20 mouse cellular contexts compared by ENCODE assay signal in the genomic region with DNA sequence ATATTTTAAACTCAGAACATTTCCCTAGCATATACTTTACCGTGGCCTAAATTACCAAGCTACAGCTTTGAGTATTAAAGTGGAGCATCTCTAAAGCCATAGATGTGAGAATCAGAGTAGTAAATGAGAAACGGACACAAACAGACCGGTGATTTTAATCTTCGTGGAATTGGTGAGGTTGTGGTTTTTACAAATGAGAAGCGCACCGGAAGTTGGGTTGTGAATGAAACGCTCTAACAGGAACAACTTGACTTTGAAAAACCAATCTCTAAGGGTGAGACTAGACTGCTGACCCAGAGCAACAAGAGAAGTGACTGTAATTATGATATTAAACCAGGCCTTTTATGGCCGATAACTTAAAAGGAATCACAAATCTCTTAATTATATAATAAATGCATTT. TPM values are rescaled to one million over a fixed set of nuclear protein-coding genes. Genes with fewer than 3 reads are reported as not detected.
DNase-seq lines count a peak whose midpoint lies in the region; ATAC-seq and TF ChIP-seq lines count a peak whose summit lies in the region.
"Had no signal": no experiment of that assay in that cellular context is flagged by ENCODE, and none has a peak within 500 bp of the region (broad histone marks: within the 10 kb centered on the region; RNA-seq: fewer than 3 reads in every experiment).

No protein-coding gene starts in this region.

- H3K27ac ChIP-seq in midbrain, embryonic 11.5 days (ENCODE audit: low read depth, low read length), result no peak overlapping the region
- H3K27ac ChIP-seq in midbrain, embryonic 10.5 days (replicated peaks), result no peak overlapping the region
- H3K27ac ChIP-seq in bone marrow macrophage, adult 2 months (ENCODE audit: insufficient read depth, low read depth, low read length), result peak overlapping the region; percentile 87
- peak overlapping the region; percentile 73 for H3K27ac ChIP-seq in small intestine, adult 2 months (ENCODE audit: insufficient read depth, low read depth, low read length)
- H3K27ac ChIP-seq: embryonic facial prominence, embryonic 12.5 days; forebrain, embryonic 15.5 days; heart, embryonic 15.5 days; hindbrain, embryonic 13.5 days had no signal

- no peak for TF ChIP-seq POLR2A in bone marrow macrophage, adult 2 months (IDR thresholded peaks at IDR 0.05; ENCODE audit: borderline replicate concordance, low read depth, low read length)
- TF ChIP-seq POLR2A in small intestine, adult 2 months (IDR thresholded peaks at IDR 0.05; ENCODE audit: low read depth, low read length), result no peak

- H3K27me3 ChIP-seq in midbrain, embryonic 11.5 days (ENCODE audit: control insufficient read depth, insufficient read depth, low read length), result no peaks in the 10 kb centered on the region
- H3K27me3 ChIP-seq in midbrain, embryonic 10.5 days (ENCODE audit: low read depth, poor library complexity, severe bottlenecking), result no peaks in the 10 kb centered on the region
- H3K27me3 ChIP-seq in small intestine, adult 2 months (ENCODE audit: control insufficient read depth, insufficient read depth, low read length), result no peaks in the 10 kb centered on the region
- H3K27me3 ChIP-seq: embryonic facial prominence, embryonic 12.5 days; forebrain, embryonic 15.5 days; heart, embryonic 15.5 days; hindbrain, embryonic 13.5 days had no signal

- H3K36me3 ChIP-seq in midbrain, embryonic 11.5 days (ENCODE audit: control insufficient read depth, insufficient read depth, low read length), result no peaks in the 10 kb centered on the region
- no peaks in the 10 kb centered on the region for H3K36me3 ChIP-seq in midbrain, embryonic 10.5 days
- H3K36me3 ChIP-seq in small intestine, adult 2 months (ENCODE audit: control insufficient read depth, insufficient read depth, low read length), result no peaks in the 10 kb centered on the region
- H3K36me3 ChIP-seq: embryonic facial prominence, embryonic 12.5 days; forebrain, embryonic 15.5 days; heart, embryonic 15.5 days; hindbrain, embryonic 13.5 days had no signal

- no peaks in the 10 kb centered on the region for H3K9me3 ChIP-seq in midbrain, embryonic 11.5 days (ENCODE audit: control insufficient read depth, low read length)
- H3K9me3 ChIP-seq in midbrain, embryonic 10.5 days (replicated peaks), result no peaks in the 10 kb centered on the region
- H3K9me3 ChIP-seq: embryonic facial prominence, embryonic 12.5 days; forebrain, embryonic 15.5 days; heart, embryonic 15.5 days; hindbrain, embryonic 13.5 days had no signal

- ATAC-seq in midbrain, embryonic 11.5 days (ENCODE audit: low FRiP score), result no peak
- ATAC-seq in inflammation-experienced regulatory T-cells, adult 6 months, result peak; percentile 93
- ATAC-seq in megakaryocyte-erythroid progenitor cell, adult 5-6 weeks (replicated peaks; ENCODE audit: low FRiP score, low TSS enrichment, poor library complexity, severe bottlenecking), result no peak
- ATAC-seq: forebrain, embryonic 15.5 days had no signal

- DNase-seq in midbrain, embryonic 11.5 days (ENCODE audit: low spot score, missing footprints), result peak; percentile 2
- no peak for DNase-seq in midbrain, embryonic 10.5 days (ENCODE audit: low spot score)
- DNase-seq in ovary, postnatal 14 days (ENCODE audit: low spot score), result no peak
- DNase-seq in heart, adult 8-10 months (ENCODE audit: low spot score), result no peak
- DNase-seq: adrenal gland, adult 2 months; adrenal gland, postnatal 25 days; cerebellum, adult 2 months; cerebellum, postnatal 14 days; gastrocnemius, postnatal 36 days; heart, adult 18-20 months; heart, postnatal 14 days had no signal

- H3K4me2 ChIP-seq in midbrain, embryonic 11.5 days, result no peak overlapping the region
- H3K4me2 ChIP-seq: embryonic facial prominence, embryonic 12.5 days; forebrain, embryonic 15.5 days; heart, embryonic 11.5 days; heart, embryonic 15.5 days; hindbrain, embryonic 13.5 days had no signal

- no peaks in the 10 kb centered on the region for H3K4me1 ChIP-seq in midbrain, embryonic 11.5 days (ENCODE audit: control insufficient read depth, insufficient read depth, low read length)
- H3K4me1 ChIP-seq in midbrain, embryonic 10.5 days, result no peaks in the 10 kb centered on the region
- H3K4me1 ChIP-seq in bone marrow macrophage, adult 2 months (ENCODE audit: control insufficient read depth, insufficient read depth, low read length), result peaks cover 33% of the 10 kb centered on the region
- H3K4me1 ChIP-seq in small intestine, adult 2 months (ENCODE audit: control insufficient read depth, insufficient read depth, insufficient read length, low read length), result peaks cover 9% of the 10 kb centered on the region; the same call in 1 of the 2 replicates
- H3K4me1 ChIP-seq: embryonic facial prominence, embryonic 12.5 days; forebrain, embryonic 15.5 days; hindbrain, embryonic 13.5 days had no signal

- TF ChIP-seq CTCF in bone marrow macrophage, adult 2 months (IDR thresholded peaks at IDR 0.05; ENCODE audit: low read depth, low read length), result no peak
- no peak for TF ChIP-seq CTCF in small intestine, adult 2 months (IDR thresholded peaks at IDR 0.05; ENCODE audit: extremely low read depth, insufficient read length, insufficient replicate concordance, low read depth, low read length)

- no peak overlapping the region for H3K9ac ChIP-seq in midbrain, embryonic 11.5 days (ENCODE audit: low read length)
- H3K9ac ChIP-seq: embryonic facial prominence, embryonic 12.5 days; forebrain, embryonic 15.5 days; heart, embryonic 15.5 days; hindbrain, embryonic 13.5 days had no signal

- 93% methylated on average over 8 of the region's 8 CpGs for WGBS in midbrain, embryonic 11.5 days
- WGBS in midbrain, embryonic 10.5 days, result 94% methylated on average over 8 of the region's 8 CpGs
- whole genome bisulfite sequencing in small intestine, adult 2 months, result 31% methylated on average over 8 of the region's 8 CpGs

- no peak overlapping the region for H3K4me3 ChIP-seq in midbrain, embryonic 11.5 days (ENCODE audit: low read depth, low read length)
- no peak overlapping the region for H3K4me3 ChIP-seq in midbrain, embryonic 10.5 days
- no peak overlapping the region for H3K4me3 ChIP-seq in bone marrow macrophage, adult 2 months (ENCODE audit: insufficient read depth, low read length)
- no peak overlapping the region for H3K4me3 ChIP-seq in small intestine, adult 2 months (ENCODE audit: low read depth, low read length)
- H3K4me3 ChIP-seq: embryonic facial prominence, embryonic 12.5 days; forebrain, embryonic 15.5 days; heart, embryonic 15.5 days; hindbrain, embryonic 13.5 days had no signal

RNA-seq across cellular contexts. Expression of a gene that starts 16.7 kb away (rescaled TPM):
- 76.4 and 88.3 TPM in 2 replicates for polyA plus RNA-seq in midbrain, embryonic 11.5 days (2014; fragmentation: Nextera tagmentation; extraction: Ambion mirVana)
- polyA plus RNA-seq in midbrain, embryonic 10.5 days (2016; fragmentation: Nextera tagmentation; extraction: Ambion mirVana), result 80.8 and 83.9 TPM in 2 replicates
- polyA plus RNA-seq in bone marrow macrophage, adult 2 months (2012; ENCODE audit: insufficient read depth, insufficient read length, missing spikeins), result 252 and 272 TPM in 2 replicates
- polyA plus RNA-seq in inflammation-experienced regulatory T-cells, adult 6 months (2017; shearing (Covaris generic)), result 100 to 1,000 TPM; 144 to 179 (median 149) TPM
- 4.1 and 7.3 TPM in 2 replicates for polyA plus RNA-seq in small intestine, adult 2 months (2012; rRNA removed)
- 15.8 and 21.1 TPM in 2 replicates for total RNA-seq in megakaryocyte-erythroid progenitor cell, adult 5-6 weeks (2014; fragmentation: Nextera tagmentation)
- total RNA-seq in megakaryocyte-erythroid progenitor cell, adult 5-6 weeks (2017), result 26.7 and 28.9 TPM in 2 replicates
- 10 to 100 TPM; 59.5 to 68.2 (median 62.8) TPM for total RNA-seq in heart, adult 8-10 months (2022)

Comparison
In these comparisons a context has a peak if more than half of its experiments do, and no peak if none do; other contexts are left out.
1. H3K27ac ChIP-seq: peak in bone marrow macrophage, adult 2 months (single experiment) and small intestine, adult 2 months (single experiment); none in midbrain, embryonic 11.5 days (single experiment) and midbrain, embryonic 10.5 days (single experiment).